Mouse (Mus musculus) E14TG2a.4 (cell line): Measurements from ENCODE around the gene Thada.

Experiments used
- H3K27me3 ChIP-seq: 2 replicates; pipeline ENCODE4 v1.6.1; 2014; ENCODE audit warnings: low read length, control low read depth; ENCODE audit not compliant: insufficient read depth
- H3K36me3 ChIP-seq: 2 replicates; pipeline ENCODE4 v1.6.1; 2014; ENCODE audit warnings: low read length, control low read depth; ENCODE audit not compliant: insufficient read depth
- H3K4me1 ChIP-seq: replicated peaks from 2 replicates; pipeline ENCODE4 v1.6.1; 2014; ENCODE audit warnings: low read depth, low read length, control low read depth
- H3K4me3 ChIP-seq: replicated peaks from 2 replicates; pipeline ENCODE4 v1.5.1; 2014; ENCODE audit warnings: mild to moderate bottlenecking, low read length
- H3K9me3 ChIP-seq: 2 replicates; pipeline ENCODE4 v1.6.1; 2014; ENCODE audit warnings: low read length, control low read depth
- CTCF ChIP-seq: conservative IDR thresholded peaks from 2 replicates; pipeline ENCODE4 v1.5.1; 2014; ENCODE audit warnings: low read length
- NANOG ChIP-seq: IDR thresholded peaks from 2 replicates; pipeline ENCODE4 v1.6.1; 2014; ENCODE audit warnings: borderline replicate concordance, low read length, mixed read lengths
- POU5F1 ChIP-seq: IDR thresholded peaks from 2 replicates; pipeline ENCODE4 v1.6.1; 2014; ENCODE audit warnings: low read length, borderline replicate concordance

Gene Thada

GRCm38 (mm10) chr17:84480464-84481355 is 14.7 kb upstream of the Thada start:
- peak; percentile 18 for TF ChIP-seq CTCF
- TF ChIP-seq POU5F1: no peak
- Histone ChIP-seq H3K27me3 (no peaks in the 10 kb centered on the region), H3K4me3 (no peak overlapping the region), H3K4me1 (no peaks in the 10 kb centered on the region), H3K36me3 (no peaks in the 10 kb centered on the region), H3K9me3 (peaks cover 16% of the 10 kb centered on the region)

DNA sequence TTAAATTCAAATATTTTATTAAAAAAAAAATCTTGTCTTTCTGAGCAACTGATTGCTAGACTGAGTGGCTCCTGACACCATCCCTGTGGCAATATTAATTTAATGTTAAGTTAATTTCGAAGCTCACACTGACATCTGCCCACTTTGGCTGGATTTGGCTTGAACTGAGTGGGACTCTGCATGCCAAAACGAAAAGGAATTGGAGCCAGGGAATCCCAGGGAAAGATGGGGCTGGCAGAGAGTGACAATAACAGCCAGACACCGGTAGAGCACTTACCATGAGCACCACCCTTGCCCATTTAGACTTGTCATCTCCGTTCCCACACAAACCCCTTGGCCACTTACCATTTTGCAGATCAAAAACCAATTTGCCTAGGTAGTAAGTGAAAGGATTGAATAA is 12.3 kb upstream of the Thada start:
- Histone ChIP-seq H3K9me3 (peaks cover 20% of the 10 kb centered on the region), H3K4me1 (peaks cover 16% of the 10 kb centered on the region), H3K4me3 (no peak overlapping the region), H3K27me3 (no peaks in the 10 kb centered on the region), H3K36me3 (no peaks in the 10 kb centered on the region)
- TF ChIP-seq POU5F1 (no peak), NANOG (no peak), CTCF (no peak)

GRCm38 (mm10) chr17:84477176-84477575 is 11.2 kb upstream of the Thada start:
- peaks cover 23% of the 10 kb centered on the region for H3K4me1 ChIP-seq
- no peaks in the 10 kb centered on the region for H3K36me3 ChIP-seq
- no peak overlapping the region for H3K4me3 ChIP-seq
- H3K27me3 ChIP-seq: no peaks in the 10 kb centered on the region
- no peak for TF ChIP-seq CTCF
- TF ChIP-seq POU5F1: no peak
- TF ChIP-seq NANOG: no peak
- H3K9me3 ChIP-seq: peaks cover 20% of the 10 kb centered on the region

DNA sequence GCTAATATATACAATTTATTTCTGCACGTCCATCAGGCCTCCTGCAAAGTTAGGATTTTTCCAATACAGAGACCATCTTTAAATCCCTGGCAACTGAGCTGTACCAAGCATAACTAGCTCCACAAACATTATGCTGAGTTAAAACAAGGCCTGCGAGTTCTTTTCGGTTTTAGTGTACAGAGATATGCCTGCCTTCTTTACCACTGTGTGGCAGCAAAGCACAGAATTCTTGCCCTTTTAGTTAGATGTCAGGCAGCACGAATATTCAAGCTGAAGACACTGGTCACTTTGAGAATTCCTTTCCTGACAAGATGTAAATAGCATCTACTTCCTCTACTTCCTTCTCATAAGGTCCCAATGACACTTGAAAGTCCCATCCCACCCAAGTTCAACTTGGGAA is 8.3 kb upstream of the Thada start:
- H3K27me3 ChIP-seq: no peaks in the 10 kb centered on the region
- H3K4me3 ChIP-seq: no peak overlapping the region
- no peaks in the 10 kb centered on the region for H3K36me3 ChIP-seq
- H3K9me3 ChIP-seq: peaks cover 7% of the 10 kb centered on the region
- no peak for TF ChIP-seq POU5F1
- TF ChIP-seq CTCF: no peak
- TF ChIP-seq NANOG: no peak
- H3K4me1 ChIP-seq: peaks cover 23% of the 10 kb centered on the region

GRCm38 (mm10) chr17:84435012-84435411 is 31.0 kb downstream of the Thada start:
- H3K4me3 ChIP-seq: no peak overlapping the region
- H3K36me3 ChIP-seq: peaks cover 93% of the 10 kb centered on the region
- no peaks in the 10 kb centered on the region for H3K27me3 ChIP-seq
- TF ChIP-seq NANOG (no peak), CTCF (no peak), POU5F1 (no peak)
- H3K9me3 ChIP-seq: no peaks in the 10 kb centered on the region
- no peaks in the 10 kb centered on the region for H3K4me1 ChIP-seq

GRCm38 (mm10) chr17:84434233-84434632 is 31.8 kb downstream of the Thada start:
- H3K4me3 ChIP-seq: no peak overlapping the region
- TF ChIP-seq POU5F1 (no peak), CTCF (no peak), NANOG (no peak)
- no peaks in the 10 kb centered on the region for H3K27me3 ChIP-seq
- H3K9me3 ChIP-seq: no peaks in the 10 kb centered on the region
- peaks cover 93% of the 10 kb centered on the region for H3K36me3 ChIP-seq
- H3K4me1 ChIP-seq: no peaks in the 10 kb centered on the region

GRCm38 (mm10) chr17:84431991-84432390 is 34.0 kb downstream of the Thada start:
- H3K4me3 ChIP-seq: no peak overlapping the region
- peaks cover 5% of the 10 kb centered on the region; the same call in 1 of the 2 replicates for H3K4me1 ChIP-seq
- TF ChIP-seq CTCF (no peak), NANOG (no peak), POU5F1 (no peak)

DNA sequence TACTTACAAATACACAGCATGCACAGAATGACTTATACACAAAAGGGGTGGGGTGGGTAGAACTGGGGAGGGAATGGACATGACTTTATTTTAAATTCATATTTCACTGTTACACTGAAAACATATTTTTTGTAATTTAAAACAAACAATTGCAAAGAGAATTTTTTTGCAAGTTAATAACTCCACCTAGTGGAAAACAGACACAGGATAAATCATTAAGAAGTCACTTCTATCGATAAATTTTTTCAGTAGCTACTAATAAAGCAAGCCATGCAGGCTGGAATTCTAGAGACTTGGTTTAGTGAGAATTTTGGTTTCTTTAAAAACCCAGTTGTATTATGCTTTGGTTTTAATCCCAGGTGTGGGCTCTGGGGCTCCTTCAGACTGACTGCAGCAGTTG is 41.7 kb downstream of the Thada start:
- no peak for TF ChIP-seq POU5F1
- Histone ChIP-seq H3K9me3 (no peaks in the 10 kb centered on the region), H3K4me3 (no peak overlapping the region), H3K4me1 (peaks cover 24% of the 10 kb centered on the region), H3K36me3 (peaks cover 94% of the 10 kb centered on the region), H3K27me3 (no peaks in the 10 kb centered on the region)

More at GRCm38 (mm10) chr17:84431991-84432390, 34.0 kb downstream of the Thada start:
- no peaks in the 10 kb centered on the region for H3K9me3 ChIP-seq
- peaks cover 91% of the 10 kb centered on the region for H3K36me3 ChIP-seq
- H3K27me3 ChIP-seq: no peaks in the 10 kb centered on the region

GRCm38 (mm10) chr17:84422916-84423315 is 43.1 kb downstream of the Thada start:
- no peak for TF ChIP-seq CTCF
- no peak for TF ChIP-seq POU5F1
- no peak for TF ChIP-seq NANOG
- H3K9me3 ChIP-seq: no peaks in the 10 kb centered on the region
- no peaks in the 10 kb centered on the region for H3K27me3 ChIP-seq
- H3K36me3 ChIP-seq: peaks cover 93% of the 10 kb centered on the region
- no peak overlapping the region for H3K4me3 ChIP-seq
- peaks cover 20% of the 10 kb centered on the region for H3K4me1 ChIP-seq
